Mouse (Mus musculus): ENCODE measurements around the gene Gm45713.
"Not testable (repeated sequence)": the region's sequence is repeated elsewhere in the genome, so short reads cannot be mapped to it uniquely, and the experiment has no call there.

The Gm45713 gene

GRCm38 (mm10) chr7:45144368-45145174, 8.5 kb upstream of the Gm45713 start:
- no peak for DNase-seq (ENCODE audit: low spot score in 2 of 2)

GRCm38 (mm10) chr7:45141914-45142313, 5.9 kb upstream of the Gm45713 start:
- no peak for DNase-seq (ENCODE audit: low spot score in 2 of 2)

GRCm38 (mm10) chr7:45141319-45141718, 5.3 kb upstream of the Gm45713 start:
- DNase-seq (ENCODE audit: low spot score in 2 of 2) = no peak

- DNase-seq (ENCODE audit: low spot score in 2 of 2) = no peak
Measured at GRCm38 (mm10) chr7:45139904-45140723, 4.1 kb upstream of the Gm45713 start.

GRCm38 (mm10) chr7:45138403-45138802, 2.4 kb upstream of the Gm45713 start:
- DNase-seq (ENCODE audit: low spot score in 2 of 2) = no peak

GRCm38 (mm10) chr7:45137171-45138006, 1.4 kb upstream of the Gm45713 start:
- no peak for DNase-seq (ENCODE audit: low spot score in 2 of 2)

GRCm38 (mm10) chr7:45135370-45135769, 661 bp downstream of the Gm45713 start:
- no peak for DNase-seq (ENCODE audit: low spot score in 2 of 2)

- DNase-seq (ENCODE audit: low spot score in 2 of 2) = peak; percentile 48 to 50
Measured at GRCm38 (mm10) chr7:45134544-45135026, 1.4 kb downstream of the Gm45713 start.

GRCm38 (mm10) chr7:45133446-45134159, 2.4 kb downstream of the Gm45713 start:
- no peak for DNase-seq (ENCODE audit: low spot score in 2 of 2)

- no peak for DNase-seq (ENCODE audit: low spot score in 2 of 2)
Measured at GRCm38 (mm10) chr7:45131850-45132249, 4.2 kb downstream of the Gm45713 start.

GRCm38 (mm10) chr7:45129776-45130512, 6.1 kb downstream of the Gm45713 start:
- no peak for DNase-seq (ENCODE audit: low spot score in 2 of 2)

- no peak for DNase-seq (ENCODE audit: low spot score in 2 of 2)
Measured at GRCm38 (mm10) chr7:45129318-45129717, 6.7 kb downstream of the Gm45713 start.

- peak; percentile 99 for DNase-seq (ENCODE audit: low spot score in 2 of 2)
Measured at GRCm38 (mm10) chr7:45128624-45129246, 7.3 kb downstream of the Gm45713 start, which contains the start of gene Rpl13a. Gene Rpl13a, minus strand, starts transcription at chr7:45128761.

GRCm38 (mm10) chr7:45127700-45128224, 8.3 kb downstream of the Gm45713 start:
- DNase-seq (ENCODE audit: low spot score in 2 of 2) = no peak

GRCm38 (mm10) chr7:45126844-45127699, 9.0 kb downstream of the Gm45713 start:
- DNase-seq (ENCODE audit: low spot score in 2 of 2) = no peak

- DNase-seq (ENCODE audit: low spot score in 2 of 2) = no peak
Measured at GRCm38 (mm10) chr7:45126147-45126843, 9.7 kb downstream of the Gm45713 start.

GRCm38 (mm10) chr7:45125649-45126048, 10.4 kb downstream of the Gm45713 start:
- DNase-seq (ENCODE audit: low spot score in 2 of 2) = not testable (repeated sequence)

- DNase-seq (ENCODE audit: low spot score in 2 of 2) = no peak
Measured at GRCm38 (mm10) chr7:45125144-45125600, 10.9 kb downstream of the Gm45713 start.

Measured in natural killer cell, adult 2 months (primary cell).